Mouse (Mus musculus) heart, embryonic 11.5 days (tissue): Measurements from ENCODE around the gene Sipa1l3. TPM values are rescaled to one million over a fixed set of nuclear protein-coding genes. Genes with fewer than 3 reads are reported as not detected.

ENCODE experiments used
- ATAC-seq: fragments of 200-750 bp; cut with Nextera tagmentation; replicated peaks from 2 replicates; pipeline ENCODE4 v1.8.0; 2017; ENCODE audit warnings: moderate library complexity; ENCODE audit not compliant: insufficient number of reproducible peaks, low FRiP score, low TSS enrichment
- H3K27ac ChIP-seq: fragments of 300-500 bp; sonication (generic); 2 replicates; pipeline ENCODE4 v1.5.1; 2014; ENCODE audit warnings: mild to moderate bottlenecking, low read depth, low read length
- H3K27me3 ChIP-seq: fragments of 300-500 bp; sonication (generic); 2 replicates; pipeline ENCODE4 v1.6.1; 2014; ENCODE audit warnings: mild to moderate bottlenecking, low read length, mixed read lengths; ENCODE audit not compliant: control insufficient read depth, insufficient read depth
- H3K36me3 ChIP-seq: fragments of 300-500 bp; sonication (generic); 2 replicates; pipeline ENCODE4 v1.6.1; 2014; ENCODE audit warnings: mild to moderate bottlenecking, low read length, moderate library complexity, mixed read lengths; ENCODE audit not compliant: control insufficient read depth, insufficient read depth
- H3K4me1 ChIP-seq: fragments of 300-500 bp; sonication (generic); 2 replicates; pipeline ENCODE4 v1.6.1; 2014; ENCODE audit warnings: low read length; ENCODE audit not compliant: control insufficient read depth, insufficient read depth
- H3K4me2 ChIP-seq: fragments of 300-500 bp; sonication (generic); 2 replicates; pipeline ENCODE4 v1.6.1; 2014; ENCODE audit warnings: mild to moderate bottlenecking, moderate library complexity
- H3K4me3 ChIP-seq: fragments of 300-500 bp; sonication (generic); 2 replicates; pipeline ENCODE4 v1.5.1; 2014; ENCODE audit warnings: low read depth, low read length
- H3K9ac ChIP-seq: fragments of 300-500 bp; sonication (generic); 2 replicates; pipeline ENCODE4 v1.6.1; 2014; ENCODE audit warnings: mild to moderate bottlenecking, low read depth, low read length, moderate library complexity
- H3K9me3 ChIP-seq: fragments of 300-500 bp; sonication (generic); replicated peaks from 2 replicates; pipeline ENCODE4 v1.6.1; 2016; ENCODE audit warnings: low read length; ENCODE audit not compliant: control insufficient read depth
- WGBS: fragments of 180-500 bp; shearing (Covaris S2); extraction: QIAGEN DNeasy Blood & Tissue Kit; methylation state at CpG from one replicate; pipeline ENCODE4 v1.1.7; 2014; ENCODE audit not compliant: insufficient replicate concordance; 5-methylcytosine and 5-hydroxymethylcytosine counted together
- polyA plus RNA-seq: library from polyadenylated mRNA; unstranded; fragments of >200 nt; fragmentation: Nextera tagmentation; extraction: Ambion mirVana; gene quantifications from 2 replicates; pipeline ENCODE4 v1.2.1, GENCODE M21; 2014

The Sipa1l3 gene
- polyA plus RNA-seq, 1 experiment from 2014 or later: 4.8 TPM

GRCm38 (mm10) chr7:29381466-29382040, 136.9 kb downstream of the Sipa1l3 start:
- Histone ChIP-seq H3K4me2 (no peak overlapping the region), H3K27ac (no peak overlapping the region), H3K36me3 (no peaks in the 10 kb centered on the region), H3K4me3 (no peak overlapping the region), H3K9me3 (no peaks in the 10 kb centered on the region), H3K4me1 (no peaks in the 10 kb centered on the region), H3K27me3 (peaks cover 37% of the 10 kb centered on the region), H3K9ac (no peak overlapping the region)
- ATAC-seq: no peak
- 91% methylated on average over 7 of the region's 7 CpGs for WGBS

- H3K4me2 ChIP-seq: no peak overlapping the region
- no peak overlapping the region for H3K4me3 ChIP-seq
- no peak for ATAC-seq
- 80% methylated on average over 6 of the region's 6 CpGs for WGBS
- peaks cover 3% of the 10 kb centered on the region for H3K27me3 ChIP-seq
- H3K36me3 ChIP-seq: 0 out of 2 replicates have a peak, but pooled peaks cover 2% of the 10 kb centered on the region
- H3K4me1 ChIP-seq: no peaks in the 10 kb centered on the region
- no peak overlapping the region for H3K9ac ChIP-seq
- no peaks in the 10 kb centered on the region for H3K9me3 ChIP-seq
- no peak overlapping the region for H3K27ac ChIP-seq
These were observed 144.4 kb downstream of the Sipa1l3 start for GRCm38 (mm10) chr7:29374054-29374453.

- H3K4me3 ChIP-seq: no peak overlapping the region
- no peak for ATAC-seq
- H3K9me3 ChIP-seq: no peaks in the 10 kb centered on the region
- 80% methylated on average over 5 of the region's 5 CpGs for WGBS
- H3K4me2 ChIP-seq: no peak overlapping the region
- no peak overlapping the region for H3K9ac ChIP-seq
- no peaks in the 10 kb centered on the region; the same call in 1 of the 2 replicates for H3K27me3 ChIP-seq
- no peaks in the 10 kb centered on the region for H3K4me1 ChIP-seq
- H3K36me3 ChIP-seq: 0 out of 2 replicates have a peak, but pooled peaks cover 2% of the 10 kb centered on the region
- no peak overlapping the region for H3K27ac ChIP-seq
These were observed 146.3 kb downstream of the Sipa1l3 start for GRCm38 (mm10) chr7:29372123-29372522.

- no peaks in the 10 kb centered on the region for H3K9me3 ChIP-seq
- no peaks in the 10 kb centered on the region; the same call in 1 of the 2 replicates for H3K27me3 ChIP-seq
- H3K9ac ChIP-seq: no peak overlapping the region
- H3K4me1 ChIP-seq: no peaks in the 10 kb centered on the region
- H3K4me3 ChIP-seq: no peak overlapping the region
- no peak overlapping the region for H3K4me2 ChIP-seq
- whole genome bisulfite sequencing: 70% methylated on average over 6 of the region's 6 CpGs
- H3K27ac ChIP-seq: no peak overlapping the region
- 0 out of 2 replicates have a peak, but pooled peaks cover 2% of the 10 kb centered on the region for H3K36me3 ChIP-seq
- no peak for ATAC-seq
These were observed 148.4 kb downstream of the Sipa1l3 start for GRCm38 (mm10) chr7:29370031-29370430.

- no peaks in the 10 kb centered on the region; the same call in 1 of the 2 replicates for H3K27me3 ChIP-seq
- ATAC-seq: no peak
- no peaks in the 10 kb centered on the region for H3K9me3 ChIP-seq
- H3K27ac ChIP-seq: no peak overlapping the region
- H3K36me3 ChIP-seq: 0 out of 2 replicates have a peak, but pooled peaks cover 2% of the 10 kb centered on the region
- no peak overlapping the region for H3K4me3 ChIP-seq
- no peak overlapping the region for H3K4me2 ChIP-seq
- H3K4me1 ChIP-seq: no peaks in the 10 kb centered on the region
- WGBS: 49% methylated on average over 5 of the region's 5 CpGs
- H3K9ac ChIP-seq: no peak overlapping the region
These were observed 150.5 kb downstream of the Sipa1l3 start for GRCm38 (mm10) chr7:29368004-29368320.

- Histone ChIP-seq H3K27me3 (no peaks in the 10 kb centered on the region; the same call in 1 of the 2 replicates), H3K4me3 (no peak overlapping the region), H3K4me1 (no peaks in the 10 kb centered on the region), H3K36me3 (0 out of 2 replicates have a peak, but pooled peaks cover 2% of the 10 kb centered on the region), H3K9ac (no peak overlapping the region), H3K4me2 (no peak overlapping the region), H3K9me3 (no peaks in the 10 kb centered on the region), H3K27ac (no peak overlapping the region)
- ATAC-seq: no peak
- WGBS: 75% methylated on average over 13 of the region's 13 CpGs
These were observed 151.1 kb downstream of the Sipa1l3 start for GRCm38 (mm10) chr7:29367166-29368003.

GRCm38 (mm10) chr7:29364052-29364451, 154.4 kb downstream of the Sipa1l3 start:
- WGBS: 20% methylated on average over 4 of the region's 4 CpGs
- H3K9ac ChIP-seq: no peak overlapping the region
- no peaks in the 10 kb centered on the region for H3K36me3 ChIP-seq
- no peaks in the 10 kb centered on the region for H3K4me1 ChIP-seq
- H3K4me3 ChIP-seq: no peak overlapping the region
- no peaks in the 10 kb centered on the region; the same call in 1 of the 2 replicates for H3K27me3 ChIP-seq
- H3K9me3 ChIP-seq: no peaks in the 10 kb centered on the region
- no peak overlapping the region for H3K4me2 ChIP-seq
- ATAC-seq: no peak
- H3K27ac ChIP-seq: no peak overlapping the region

GRCm38 (mm10) chr7:29361497-29361896, 156.9 kb downstream of the Sipa1l3 start:
- Histone ChIP-seq H3K9me3 (no peaks in the 10 kb centered on the region), H3K27me3 (no peaks in the 10 kb centered on the region), H3K36me3 (no peaks in the 10 kb centered on the region), H3K4me2 (no peak overlapping the region), H3K4me3 (no peak overlapping the region), H3K27ac (no peak overlapping the region), H3K9ac (no peak overlapping the region), H3K4me1 (no peaks in the 10 kb centered on the region)
- WGBS: 92% methylated on average over 13 of the region's 13 CpGs
- ATAC-seq: no peak
